Mouse (Mus musculus): ENCODE data around the gene Cdkn2a.

Cdkn2a gene

GRCm38 (mm10) chr4:89277381-89277940, 17.0 kb downstream of the Cdkn2a start:
- intact Hi-C loops (cut with DNase I) = no loop called here

GRCm38 (mm10) chr4:89276669-89277219, 17.7 kb downstream of the Cdkn2a start:
- intact Hi-C loops (cut with DNase I) = no loop called here

- intact Hi-C loops (cut with DNase I) = no loop called here
Measured at GRCm38 (mm10) chr4:89275811-89276584, 18.5 kb downstream of the Cdkn2a start.

- intact Hi-C loops (cut with DNase I) = no loop called here
Measured at GRCm38 (mm10) chr4:89274829-89275548, 19.5 kb downstream of the Cdkn2a start.

GRCm38 (mm10) chr4:89274006-89274405, 20.4 kb downstream of the Cdkn2a start:
- intact Hi-C loops (cut with DNase I) = no loop called here

GRCm38 (mm10) chr4:89273585-89273984, 20.9 kb downstream of the Cdkn2a start:
- intact Hi-C loops (cut with DNase I) = no loop called here

GRCm38 (mm10) chr4:89272961-89273540, 21.4 kb downstream of the Cdkn2a start:
- intact Hi-C loops (cut with DNase I) = no loop called here

GRCm38 (mm10) chr4:89272101-89272718, 22.2 kb downstream of the Cdkn2a start:
- intact Hi-C loops (cut with DNase I) = no loop called here

- intact Hi-C loops (cut with DNase I) = no loop called here
Measured at GRCm38 (mm10) chr4:89257768-89258167, 36.7 kb downstream of the Cdkn2a start.

GRCm38 (mm10) chr4:89234446-89234845, 60.0 kb downstream of the Cdkn2a start:
- intact Hi-C loops (cut with DNase I) = no loop called here
